Mouse (Mus musculus): ENCODE results near the gene Ndufb6.

Gene Ndufb6

GRCm38 (mm10) chr4:40253766-40254165 lies 25.5 kb downstream of the Ndufb6 start:
- no peak for DNase-seq

GRCm38 (mm10) chr4:40250984-40251383 lies 28.2 kb downstream of the Ndufb6 start:
- DNase-seq = no peak

- no peak for DNase-seq
Observed at GRCm38 (mm10) chr4:40244035-40244434, 35.2 kb downstream of the Ndufb6 start.

- DNase-seq = no peak
Observed at GRCm38 (mm10) chr4:40243006-40243405, 36.2 kb downstream of the Ndufb6 start.

- DNase-seq = no peak
Observed at GRCm38 (mm10) chr4:40241928-40242327, 37.3 kb downstream of the Ndufb6 start.

- no peak for DNase-seq
Observed at GRCm38 (mm10) chr4:40240272-40240744, 38.9 kb downstream of the Ndufb6 start.

GRCm38 (mm10) chr4:40239409-40240271 lies 39.6 kb downstream of the Ndufb6 start, which contains the start of gene Ddx58:
Ddx58 (minus strand) TSS chr4:40239828.
- DNase-seq = peak; percentile 11

- DNase-seq = no peak
Observed at GRCm38 (mm10) chr4:40238483-40239408, 40.5 kb downstream of the Ndufb6 start.

GRCm38 (mm10) chr4:40236829-40237228 lies 42.4 kb downstream of the Ndufb6 start:
- no peak for DNase-seq

GRCm38 (mm10) chr4:40234256-40234655 lies 45.0 kb downstream of the Ndufb6 start:
- DNase-seq = no peak

- no peak for DNase-seq
Observed at GRCm38 (mm10) chr4:40233062-40233664, 46.1 kb downstream of the Ndufb6 start.

- DNase-seq = no peak
Observed at GRCm38 (mm10) chr4:40229723-40230122, 49.5 kb downstream of the Ndufb6 start.

- DNase-seq = no peak
Observed at GRCm38 (mm10) chr4:40227886-40228285, 51.3 kb downstream of the Ndufb6 start.

GRCm38 (mm10) chr4:40227131-40227530 lies 52.1 kb downstream of the Ndufb6 start:
- no peak for DNase-seq

- no peak for DNase-seq
Observed at GRCm38 (mm10) chr4:40226095-40226494, 53.1 kb downstream of the Ndufb6 start.

GRCm38 (mm10) chr4:40221876-40222585 lies 57.2 kb downstream of the Ndufb6 start:
- no peak for DNase-seq

- DNase-seq = no peak
Observed at GRCm38 (mm10) chr4:40221004-40221760, 58.0 kb downstream of the Ndufb6 start.

Data from right cerebral cortex, postnatal 25 days (tissue).